Mouse (Mus musculus) heart, postnatal 36 days (tissue): ENCODE results near the gene Eef1g. TPM values are rescaled to one million over a fixed set of nuclear protein-coding genes. Genes with fewer than 3 reads are reported as not detected.
"Not testable (repeated sequence)": the region's sequence is repeated elsewhere in the genome, so short reads cannot be mapped to it uniquely, and the experiment has no call there.

ENCODE experiments used
- DNase-seq, 2 experiments: peaks; one replicate each; pipeline ENCODE4 v3.0.0; 2021 to 2022
- intact Hi-C: fragments of 180-260 bp; cut with DNase I; formaldehyde crosslinking; loops from one replicate; pipeline ENCODE4 v1.15.1; 2025
- total RNA-seq, 2 experiments: library from RNA; stranded (reverse); gene quantifications; 2 replicates each; pipeline ENCODE4 v1.2.3; 2021

Eef1g gene
- total RNA-seq, 2 experiments from 2014 or later = 246 to 250 TPM

- DNase-seq = no peak
- intact Hi-C loops = loop anchor here (2.0 kb wide), 1 partner anchor 18 kb away; no protein-coding TSS in a partner anchor
These were observed 31.7 kb downstream of the Eef1g start for GRCm38 (mm10) chr19:8998546-8998945.

GRCm38 (mm10) chr19:8999223-8999622 lies 32.4 kb downstream of the Eef1g start:
- no peak for DNase-seq
- intact Hi-C loops = loop anchor here (2.0 kb wide), 1 partner anchor 18 kb away; no protein-coding TSS in a partner anchor

- DNase-seq, intact Hi-C loops: not testable (repeated sequence)
These were observed 40.1 kb downstream of the Eef1g start for GRCm38 (mm10) chr19:9006915-9007314.

GRCm38 (mm10) chr19:9019298-9019697 lies 52.5 kb downstream of the Eef1g start:
- DNase-seq = no peak
- intact Hi-C loops = no loop called here

GRCm38 (mm10) chr19:9023021-9023778 lies 56.4 kb downstream of the Eef1g start:
- intact Hi-C loops = loop anchor here (2.0 kb wide), 1 partner anchor 22 kb away; no protein-coding TSS in a partner anchor
- peak; percentile 52 to 66 for DNase-seq

GRCm38 (mm10) chr19:9025562-9026257 lies 58.9 kb downstream of the Eef1g start:
- intact Hi-C loops = no loop called here
- DNase-seq = no peak

GRCm38 (mm10) chr19:9026634-9027033 lies 59.8 kb downstream of the Eef1g start:
- no peak for DNase-seq
- intact Hi-C loops = no loop called here

- intact Hi-C loops = no loop called here
- peak; percentile 44 to 60 for DNase-seq
These were observed 61.0 kb downstream of the Eef1g start for GRCm38 (mm10) chr19:9027795-9028194.

Other genes with a start within 250 kb of the Eef1g start
- gene Slc3a2, start 243.7 kb upstream of the Eef1g start, total RNA-seq = 10 to 100 TPM; 37.7 to 43.0 TPM
- gene Wdr74, start 231.2 kb upstream of the Eef1g start, total RNA-seq = 10 to 100 TPM; 22.0 to 22.4 TPM
- gene 1700092M07Rik, start 226.3 kb upstream of the Eef1g start, total RNA-seq = not detected
- 10 to 100 TPM; 28.1 to 29.8 TPM for gene Stx5a, start 225.6 kb upstream of the Eef1g start, total RNA-seq
- gene Nxf1, start 210.0 kb upstream of the Eef1g start, total RNA-seq = 10 to 100 TPM; 36.7 to 37.6 TPM
- 100 to 1,000 TPM; 114 to 117 TPM for gene Tmem223, start 196.0 kb upstream of the Eef1g start, total RNA-seq
- gene Tmem179b, start 192.6 kb upstream of the Eef1g start, total RNA-seq = 10 to 100 TPM; 16.5 to 18.0 TPM
- 1 to 10 TPM; 5.6 to 7.9 TPM for gene Taf6l, start 180.6 kb upstream of the Eef1g start, total RNA-seq
- 10 to 100 TPM; 52.3 to 59.2 TPM for gene Polr2g, start 168.5 kb upstream of the Eef1g start, total RNA-seq
- gene Zbtb3, start 164.5 kb upstream of the Eef1g start, total RNA-seq = 1 to 10 TPM; 1.3 to 1.7 TPM
- 10 to 100 TPM; 11.6 to 14.7 TPM for gene Ttc9c, start 147.7 kb upstream of the Eef1g start, total RNA-seq
- 10 to 100 TPM; 44.6 to 49.8 TPM for gene Hnrnpul2, start 147.0 kb upstream of the Eef1g start, total RNA-seq
- gene AC129217.1, start 137.3 kb upstream of the Eef1g start, total RNA-seq = not detected
- gene Bscl2, start 129.6 kb upstream of the Eef1g start, total RNA-seq = 10 to 100 TPM; 22.0 to 25.2 TPM
- not detected for gene Gng3, start 127.8 kb upstream of the Eef1g start, total RNA-seq
- gene Lrrn4cl, start 116.3 kb upstream of the Eef1g start, total RNA-seq = 1 to 10 TPM; 4.0 to 4.9 TPM
- 100 to 1,000 TPM; 122 to 130 TPM for gene Ubxn1, start 95.5 kb upstream of the Eef1g start, total RNA-seq
- 10 to 100 TPM; 58.7 to 59.0 TPM for gene Uqcc3, start 86.1 kb upstream of the Eef1g start, total RNA-seq
- 1 to 10 TPM; 1.7 to 3.4 TPM for gene Lbhd1, start 83.3 kb upstream of the Eef1g start, total RNA-seq
- gene Gm49403, start 83.1 kb upstream of the Eef1g start, total RNA-seq = not detected
- 10 to 100 TPM; 18.7 to 20.4 TPM for gene 1810009A15Rik, start 78.2 kb upstream of the Eef1g start, total RNA-seq
- gene Gm49416, start 78.1 kb upstream of the Eef1g start, total RNA-seq = not detected
- gene Ints5, start 74.0 kb upstream of the Eef1g start, total RNA-seq = 10 to 100 TPM; 11.5 to 13.6 TPM
- gene Ganab, start 69.0 kb upstream of the Eef1g start, total RNA-seq = 10 to 100 TPM; 48.5 to 52.2 TPM
- gene B3gat3, start 46.7 kb upstream of the Eef1g start, total RNA-seq = 10 to 100 TPM; 34.5 to 37.6 TPM
- 10 to 100 TPM; 19.8 to 30.2 TPM for gene Rom1, start 37.7 kb upstream of the Eef1g start, total RNA-seq
- 10 to 100 TPM in 1 of 2 experiments, 1 to 10 TPM in 1; 9.5 to 11.0 TPM for gene Eml3, start 37.5 kb upstream of the Eef1g start, total RNA-seq
- gene Mta2, start 25.2 kb upstream of the Eef1g start, total RNA-seq = 10 to 100 TPM; 33.2 to 38.5 TPM
- gene Tut1, start 13.2 kb upstream of the Eef1g start, total RNA-seq = 1 to 10 TPM; 8.1 to 8.9 TPM
- 100 to 1,000 TPM; 362 to 377 TPM for gene Ahnak, start 22.2 kb downstream of the Eef1g start, total RNA-seq
- not detected for gene Scgb1a1, start 120.9 kb downstream of the Eef1g start, total RNA-seq
- 10 to 100 TPM; 24.3 to 28.4 TPM for gene Asrgl1, start 168.6 kb downstream of the Eef1g start, total RNA-seq